Mouse (Mus musculus) midbrain, embryonic 12.5 days (tissue): Measurements from ENCODE around the gene Adamts15. TPM values are rescaled to one million over a fixed set of nuclear protein-coding genes. Genes with fewer than 3 reads are reported as not detected.

Experiments
- ATAC-seq: fragments of 200-750 bp; cut with Nextera tagmentation; 2 replicates; pipeline ENCODE4 v1.8.0; 2017; ENCODE audit warnings: low read depth, moderate TSS enrichment, moderate library complexity; ENCODE audit not compliant: low FRiP score
- H3K27ac ChIP-seq: fragments of 300-500 bp; sonication (generic); replicated peaks from 2 replicates; pipeline ENCODE4 v1.5.1; 2016; ENCODE audit warnings: mild to moderate bottlenecking
- H3K27me3 ChIP-seq: fragments of 300-500 bp; sonication (generic); 2 replicates; pipeline ENCODE4 v1.6.1; 2016; ENCODE audit warnings: mild to moderate bottlenecking
- H3K36me3 ChIP-seq: fragments of 300-500 bp; sonication (generic); 2 replicates; pipeline ENCODE4 v1.6.1; 2016
- H3K4me1 ChIP-seq: fragments of 300-500 bp; sonication (generic); 2 replicates; pipeline ENCODE4 v1.6.1; 2016
- H3K4me2 ChIP-seq: fragments of 300-500 bp; sonication (generic); replicated peaks from 2 replicates; pipeline ENCODE4 v1.6.1; 2016; ENCODE audit warnings: mild to moderate bottlenecking, moderate library complexity
- H3K4me3 ChIP-seq: fragments of 300-500 bp; sonication (generic); 2 replicates; pipeline ENCODE4 v1.5.1; 2016; ENCODE audit warnings: mild to moderate bottlenecking
- H3K9ac ChIP-seq: fragments of 300-500 bp; sonication (generic); replicated peaks from 2 replicates; pipeline ENCODE4 v1.6.1; 2016; ENCODE audit warnings: mild to moderate bottlenecking, moderate library complexity
- H3K9me3 ChIP-seq: fragments of 300-500 bp; sonication (generic); 2 replicates; pipeline ENCODE4 v1.6.1; 2016; ENCODE audit warnings: mild to moderate bottlenecking
- WGBS: fragments of 180-500 bp; shearing (Covaris S2); methylation state at CpG from one replicate; pipeline ENCODE4 v1.1.7; 2016; 5-methylcytosine and 5-hydroxymethylcytosine counted together
- polyA plus RNA-seq: library from polyadenylated mRNA; unstranded; fragments of >200 nt; fragmentation: Nextera tagmentation; extraction: Ambion mirVana; gene quantifications from 2 replicates; pipeline ENCODE4 v1.2.1, GENCODE M21; 2016

Gene Adamts15
- polyA plus RNA-seq, 1 experiment from 2014 or later: 8.8 TPM

DNA sequence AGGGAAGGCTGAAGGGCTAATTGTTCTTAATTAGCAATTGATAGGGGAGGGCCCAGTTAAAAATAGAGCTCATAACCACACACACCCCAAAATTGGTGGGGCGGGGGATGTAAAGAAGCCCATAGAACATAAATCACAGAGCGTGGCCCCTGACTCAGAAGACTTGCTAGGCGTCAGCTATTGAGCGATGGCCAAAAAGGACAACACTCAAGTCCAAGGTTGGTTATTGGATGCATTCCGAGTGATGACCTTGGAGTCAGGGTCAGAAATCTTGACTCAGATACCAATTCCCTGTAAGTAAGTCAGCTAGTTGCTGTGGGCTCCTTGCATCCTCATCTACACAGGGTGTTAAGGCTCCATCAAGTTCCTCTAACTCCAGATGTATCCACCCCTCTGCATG, 19.0 kb downstream of the Adamts15 start:
- WGBS: 98% methylated on average over 5 of the region's 5 CpGs
- Histone ChIP-seq H3K27me3 (no peaks in the 10 kb centered on the region), H3K9me3 (no peaks in the 10 kb centered on the region), H3K4me1 (no peaks in the 10 kb centered on the region), H3K27ac (no peak overlapping the region), H3K9ac (no peak overlapping the region), H3K4me2 (no peak overlapping the region), H3K4me3 (no peak overlapping the region), H3K36me3 (no peaks in the 10 kb centered on the region)
- ATAC-seq: no peak

DNA sequence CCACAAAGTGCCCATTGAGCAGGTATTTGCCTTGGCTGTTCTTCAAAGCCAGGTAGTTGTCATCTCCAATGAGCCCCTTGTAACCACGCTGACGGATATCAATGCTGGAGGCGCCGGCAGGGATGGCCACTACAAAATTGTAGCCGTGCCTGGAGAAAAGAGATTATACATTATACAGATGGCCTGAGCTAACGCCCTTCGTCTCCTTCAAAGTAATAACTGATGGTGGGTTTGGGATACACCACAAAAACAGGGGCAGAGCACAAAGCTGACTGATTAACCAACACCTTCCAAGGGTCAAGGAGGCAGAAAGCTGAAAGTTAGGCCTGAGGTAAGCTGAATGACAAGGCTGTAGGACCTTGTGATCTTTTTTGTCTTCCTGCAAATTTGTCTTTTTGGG, 19.6 kb downstream of the Adamts15 start:
- 98% methylated on average over 7 of the region's 7 CpGs for WGBS
- Histone ChIP-seq H3K9me3 (no peaks in the 10 kb centered on the region), H3K36me3 (no peaks in the 10 kb centered on the region), H3K4me1 (no peaks in the 10 kb centered on the region), H3K27ac (no peak overlapping the region), H3K4me2 (no peak overlapping the region), H3K27me3 (no peaks in the 10 kb centered on the region), H3K4me3 (no peak overlapping the region), H3K9ac (no peak overlapping the region)
- no peak for ATAC-seq

DNA sequence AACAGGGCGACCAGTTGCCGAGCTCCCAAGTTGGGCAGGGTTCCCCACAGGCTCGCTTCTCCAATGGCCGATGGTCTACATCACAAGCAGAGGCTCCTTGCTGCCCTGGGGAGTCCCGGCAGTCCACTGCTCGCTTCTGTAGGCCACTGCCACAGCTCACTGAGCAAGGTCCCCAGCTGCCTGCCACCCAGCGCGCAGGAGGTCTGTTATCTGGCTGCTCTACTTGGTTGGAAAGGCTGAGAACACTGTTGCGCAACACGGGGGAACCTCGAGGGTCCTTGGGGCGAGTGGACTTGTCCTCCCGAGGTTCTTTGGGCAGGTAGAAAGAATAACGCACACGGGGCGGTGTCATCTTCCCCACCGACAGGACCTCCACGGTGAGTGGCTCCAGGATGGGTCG, 20.1 kb downstream of the Adamts15 start:
- no peaks in the 10 kb centered on the region for H3K9me3 ChIP-seq
- WGBS: 95% methylated on average over 19 of the region's 19 CpGs
- no peaks in the 10 kb centered on the region for H3K4me1 ChIP-seq
- H3K36me3 ChIP-seq: no peaks in the 10 kb centered on the region
- H3K27me3 ChIP-seq: no peaks in the 10 kb centered on the region
- H3K4me2 ChIP-seq: no peak overlapping the region
- no peak overlapping the region for H3K9ac ChIP-seq
- H3K27ac ChIP-seq: no peak overlapping the region
- ATAC-seq: no peak
- no peak overlapping the region for H3K4me3 ChIP-seq

DNA sequence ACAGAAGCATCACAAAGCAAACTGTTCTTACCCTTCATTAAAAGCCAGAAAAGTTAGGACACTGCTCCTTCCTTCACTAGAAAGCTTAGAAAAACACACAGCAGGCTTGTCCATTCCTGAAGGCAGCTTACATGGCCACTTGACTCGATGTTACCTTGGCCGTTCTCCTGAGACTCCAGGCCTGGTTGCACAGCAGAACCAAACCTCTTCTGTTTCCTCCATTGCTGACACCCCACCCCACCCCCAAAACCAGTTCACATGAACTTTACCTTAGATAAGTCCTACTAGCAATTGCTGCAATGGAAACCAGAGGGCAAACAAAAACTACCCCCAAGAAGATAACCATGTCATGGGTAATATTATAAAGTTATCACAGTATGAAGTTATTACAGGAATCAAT, 25.1 kb downstream of the Adamts15 start:
- H3K27me3 ChIP-seq: no peaks in the 10 kb centered on the region
- H3K9me3 ChIP-seq: no peaks in the 10 kb centered on the region
- H3K36me3 ChIP-seq: no peaks in the 10 kb centered on the region
- ATAC-seq: no peak
- no peak overlapping the region for H3K27ac ChIP-seq
- H3K4me2 ChIP-seq: no peak overlapping the region
- H3K9ac ChIP-seq: no peak overlapping the region
- H3K4me1 ChIP-seq: no peaks in the 10 kb centered on the region
- 89% methylated on average over 2 of the region's 2 CpGs for WGBS
- no peak overlapping the region for H3K4me3 ChIP-seq

DNA sequence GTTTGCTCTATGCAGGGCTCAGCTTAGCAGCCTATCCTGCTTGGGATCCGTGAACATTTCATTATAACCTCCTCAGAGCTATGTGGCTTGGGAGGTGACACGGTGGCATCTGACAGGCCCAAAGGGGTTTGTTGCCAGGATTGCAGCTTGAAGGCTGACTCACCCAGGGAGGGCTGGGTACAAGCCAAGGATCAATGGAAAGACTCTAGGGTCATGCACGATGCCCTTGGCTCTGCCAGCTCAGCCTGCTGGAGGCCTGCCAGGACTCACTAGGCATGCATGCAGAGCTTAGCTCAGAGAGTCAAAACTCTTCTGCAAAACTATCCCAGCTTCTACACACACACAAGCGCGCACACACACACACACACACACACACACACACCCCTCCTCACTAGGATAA, 25.5 kb downstream of the Adamts15 start:
- no peak for ATAC-seq
- Histone ChIP-seq H3K27ac (no peak overlapping the region), H3K4me2 (no peak overlapping the region), H3K9ac (no peak overlapping the region), H3K9me3 (no peaks in the 10 kb centered on the region), H3K4me1 (no peaks in the 10 kb centered on the region), H3K4me3 (no peak overlapping the region), H3K27me3 (no peaks in the 10 kb centered on the region), H3K36me3 (no peaks in the 10 kb centered on the region)
- WGBS: 82% methylated on average over 5 of the region's 5 CpGs

DNA sequence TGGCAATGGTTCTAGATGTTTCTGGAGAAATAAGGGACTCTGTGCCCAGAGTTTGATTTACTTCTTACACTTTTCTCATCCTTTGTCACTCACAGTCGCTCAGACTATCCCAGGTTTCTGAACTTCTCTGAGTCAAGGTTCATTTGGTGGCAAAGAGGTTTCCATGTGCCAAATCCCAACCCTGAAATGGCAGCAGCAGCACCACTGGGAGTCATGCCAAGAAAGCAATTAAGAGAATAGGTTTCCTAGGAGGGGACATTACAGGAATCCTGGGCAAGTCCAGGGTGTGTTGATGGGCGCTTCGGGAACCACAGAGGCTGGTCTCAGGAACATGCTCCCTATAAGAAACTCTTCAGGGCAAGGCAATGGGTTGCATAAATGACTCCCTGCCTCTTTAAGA, 26.6 kb downstream of the Adamts15 start:
- no peak for ATAC-seq
- Histone ChIP-seq H3K9ac (no peak overlapping the region), H3K27ac (no peak overlapping the region), H3K36me3 (no peaks in the 10 kb centered on the region), H3K9me3 (no peaks in the 10 kb centered on the region), H3K4me2 (no peak overlapping the region), H3K4me3 (no peak overlapping the region), H3K4me1 (no peaks in the 10 kb centered on the region), H3K27me3 (no peaks in the 10 kb centered on the region)
- WGBS: 92% methylated on average over 3 of the region's 3 CpGs

DNA sequence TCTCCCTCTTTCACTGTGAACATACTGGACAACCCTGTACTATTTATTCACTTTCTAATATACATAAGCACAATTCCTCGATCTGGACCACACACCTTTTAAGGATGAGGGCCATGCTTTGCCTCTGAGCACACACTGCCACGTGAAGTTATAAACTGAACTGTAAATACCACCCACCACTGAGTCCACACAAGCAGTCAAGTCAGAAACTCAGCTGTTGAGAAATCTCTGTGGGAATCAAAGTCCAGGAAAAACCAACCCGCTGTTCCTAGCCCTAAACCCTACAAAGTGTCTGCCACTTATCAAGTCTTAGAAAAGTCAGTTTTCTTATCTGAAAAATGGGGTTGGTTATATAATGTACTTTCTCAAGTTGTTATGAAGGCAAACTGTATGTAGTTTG, 36.0 kb downstream of the Adamts15 start:
- no peak for ATAC-seq
- 78% methylated on average over 3 of the region's 3 CpGs for WGBS

DNA sequence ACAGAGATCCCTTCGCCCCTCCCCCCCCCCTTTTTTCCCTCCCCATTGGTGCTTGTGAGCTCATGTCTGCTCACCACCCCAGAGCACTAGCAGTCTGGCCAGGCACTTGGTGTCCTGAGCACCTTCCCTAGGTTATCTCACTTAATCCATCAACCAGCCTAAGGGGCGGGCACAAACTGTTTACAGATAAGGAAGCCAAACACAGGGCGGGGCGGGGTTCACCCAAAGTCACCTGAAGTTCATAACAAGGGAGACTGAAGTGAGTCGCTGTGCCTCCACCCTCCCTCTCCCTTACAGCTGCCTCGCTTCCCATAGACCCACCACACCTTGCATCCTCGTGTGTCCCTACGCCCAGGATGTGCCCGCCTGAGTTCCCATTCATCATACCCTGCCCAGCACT, 41.7 kb downstream of the Adamts15 start:
- no peaks in the 10 kb centered on the region for H3K9me3 ChIP-seq
- no peaks in the 10 kb centered on the region for H3K4me1 ChIP-seq
- no peak overlapping the region for H3K27ac ChIP-seq
- no peak for ATAC-seq
- no peaks in the 10 kb centered on the region for H3K36me3 ChIP-seq
- WGBS: 83% methylated on average over 9 of the region's 9 CpGs
- H3K27me3 ChIP-seq: no peaks in the 10 kb centered on the region
- no peak overlapping the region for H3K4me2 ChIP-seq
- no peak overlapping the region for H3K4me3 ChIP-seq
- H3K9ac ChIP-seq: no peak overlapping the region

More for the DNA sequence above, 36.0 kb downstream of the Adamts15 start:
- H3K27me3 ChIP-seq: no peaks in the 10 kb centered on the region
- H3K4me3 ChIP-seq: no peak overlapping the region
- H3K27ac ChIP-seq: no peak overlapping the region
- H3K36me3 ChIP-seq: no peaks in the 10 kb centered on the region
- no peaks in the 10 kb centered on the region for H3K9me3 ChIP-seq
- H3K4me2 ChIP-seq: no peak overlapping the region
- no peak overlapping the region for H3K9ac ChIP-seq
- H3K4me1 ChIP-seq: no peaks in the 10 kb centered on the region

DNA sequence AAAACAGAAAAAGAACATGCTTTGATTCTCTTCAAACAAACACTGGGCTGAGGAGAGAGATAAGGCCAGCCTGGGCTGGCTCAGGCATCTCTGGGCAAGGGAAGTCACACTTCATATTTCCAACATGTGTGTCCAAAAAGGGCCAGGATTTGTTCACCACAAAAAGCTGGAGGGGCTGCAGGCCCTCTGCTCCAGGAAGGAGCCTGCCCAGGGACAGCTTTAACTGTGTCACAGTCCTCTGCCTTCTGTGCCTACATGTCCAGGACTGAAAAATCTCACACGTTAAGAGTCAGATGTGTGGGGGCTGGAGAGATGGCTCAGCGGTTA, 42.3 kb downstream of the Adamts15 start:
- Histone ChIP-seq H3K4me2 (no peak overlapping the region), H3K36me3 (no peaks in the 10 kb centered on the region), H3K4me1 (no peaks in the 10 kb centered on the region), H3K27ac (no peak overlapping the region), H3K9me3 (no peaks in the 10 kb centered on the region), H3K27me3 (no peaks in the 10 kb centered on the region), H3K4me3 (no peak overlapping the region), H3K9ac (no peak overlapping the region)
- 86% methylated on average over 2 of the region's 2 CpGs for WGBS
- ATAC-seq: no peak

DNA sequence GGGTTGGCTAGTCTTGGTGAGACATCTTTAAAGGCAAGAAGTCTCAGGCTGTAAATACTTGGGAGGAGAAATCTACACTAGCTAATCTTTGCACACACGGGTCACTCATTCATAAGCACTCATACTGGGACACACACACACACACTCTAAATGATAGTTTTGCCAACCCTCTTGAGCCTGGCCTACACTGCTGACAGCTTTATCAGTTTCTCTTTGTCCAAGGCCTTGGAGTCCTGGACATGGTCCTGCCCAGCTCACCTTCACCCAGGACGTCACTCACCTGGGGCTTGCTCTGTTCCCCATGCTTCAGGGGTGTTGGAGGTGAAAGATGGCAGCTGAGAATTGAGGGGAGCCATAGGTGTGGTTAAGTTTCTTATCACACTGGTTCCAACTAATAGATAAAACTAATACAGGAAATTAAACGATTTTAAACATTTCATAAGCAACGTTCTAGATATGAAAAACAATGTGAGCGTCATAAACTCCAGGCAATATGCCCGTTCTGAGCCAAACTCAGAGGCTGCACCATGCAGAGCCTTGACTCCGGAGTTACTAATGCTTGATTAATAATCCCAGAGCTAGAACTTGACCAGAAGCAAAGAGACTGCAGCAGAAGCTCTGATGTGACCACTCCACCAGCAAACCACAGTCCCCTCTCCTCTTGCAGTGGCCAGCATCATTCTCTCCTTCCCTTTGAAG, 42.9 kb downstream of the Adamts15 start:
- no peak for ATAC-seq
- 88% methylated on average over 7 of the region's 7 CpGs for WGBS
- Histone ChIP-seq H3K36me3 (no peaks in the 10 kb centered on the region), H3K4me3 (no peak overlapping the region), H3K27me3 (no peaks in the 10 kb centered on the region), H3K4me1 (no peaks in the 10 kb centered on the region), H3K9ac (no peak overlapping the region), H3K9me3 (no peaks in the 10 kb centered on the region), H3K27ac (no peak overlapping the region), H3K4me2 (no peak overlapping the region)

DNA sequence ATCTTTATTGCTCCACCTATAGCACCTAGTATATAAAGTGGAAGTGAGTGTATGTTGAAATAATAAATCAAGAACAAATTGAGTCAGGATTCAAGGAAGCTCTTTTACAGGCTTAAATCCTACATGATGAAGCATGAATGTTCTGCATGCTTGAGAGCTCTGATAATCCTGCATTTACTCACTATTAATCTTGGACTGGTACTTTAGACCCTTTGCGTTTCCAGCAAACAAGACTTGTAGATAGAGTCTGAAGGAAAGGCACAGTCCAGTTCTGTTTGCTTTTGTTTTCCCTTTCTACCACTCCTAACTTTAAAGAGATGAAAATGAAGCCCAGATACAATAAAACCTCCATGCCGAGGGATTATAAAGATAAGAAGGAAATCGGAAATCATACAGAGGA, 45.7 kb downstream of the Adamts15 start:
- WGBS: 90% methylated on average over 3 of the region's 3 CpGs
- no peak overlapping the region for H3K4me3 ChIP-seq
- H3K9me3 ChIP-seq: no peaks in the 10 kb centered on the region
- ATAC-seq: no peak
- H3K4me2 ChIP-seq: no peak overlapping the region
- H3K36me3 ChIP-seq: no peaks in the 10 kb centered on the region
- H3K4me1 ChIP-seq: no peaks in the 10 kb centered on the region
- no peak overlapping the region for H3K27ac ChIP-seq
- no peak overlapping the region for H3K9ac ChIP-seq
- H3K27me3 ChIP-seq: no peaks in the 10 kb centered on the region

DNA sequence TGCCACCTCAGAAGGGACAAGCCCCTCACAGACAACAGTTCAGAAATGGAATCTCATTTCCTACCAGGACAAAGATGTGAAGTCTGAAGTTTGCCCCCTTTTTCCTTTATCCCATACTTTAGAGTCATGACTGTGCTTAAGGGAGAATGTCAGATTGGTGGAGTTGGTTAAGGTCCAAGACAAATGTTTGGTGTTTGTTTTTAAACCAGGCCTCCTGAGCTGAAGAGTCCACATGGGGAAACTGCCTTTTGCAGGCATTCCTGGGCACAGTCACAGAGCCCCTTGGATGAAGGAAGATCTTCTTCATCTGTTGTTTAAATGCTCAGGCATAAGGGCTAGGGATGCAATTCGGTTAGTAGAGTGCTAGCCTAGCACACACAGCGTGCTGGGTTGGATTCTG, 66.4 kb downstream of the Adamts15 start:
- H3K36me3 ChIP-seq: no peaks in the 10 kb centered on the region
- no peak overlapping the region for H3K9ac ChIP-seq
- H3K9me3 ChIP-seq: no peaks in the 10 kb centered on the region
- no peak overlapping the region for H3K27ac ChIP-seq
- H3K4me2 ChIP-seq: no peak overlapping the region
- WGBS: 90% methylated on average over 2 of the region's 2 CpGs
- H3K4me1 ChIP-seq: no peaks in the 10 kb centered on the region
- H3K27me3 ChIP-seq: no peaks in the 10 kb centered on the region
- ATAC-seq: no peak
- no peak overlapping the region for H3K4me3 ChIP-seq

DNA sequence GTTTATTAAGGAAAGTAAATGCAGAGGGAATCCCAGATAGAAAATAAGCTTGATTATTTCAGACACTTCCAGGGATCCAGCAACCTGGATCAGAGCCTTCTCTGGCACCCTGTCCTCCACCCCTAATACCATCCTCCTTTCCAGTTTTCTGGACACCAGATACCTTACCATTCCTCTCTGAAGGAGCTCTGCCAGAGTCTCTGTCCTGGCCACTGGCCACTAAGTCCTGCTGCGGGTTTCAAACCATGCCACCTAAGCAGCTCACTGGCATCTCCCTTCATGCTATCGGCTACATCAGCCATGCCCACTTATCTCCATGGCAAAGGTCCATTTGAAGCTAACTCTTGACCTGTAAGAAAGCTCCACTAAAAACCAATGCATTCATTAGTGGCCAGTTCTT, 70.4 kb downstream of the Adamts15 start:
- ATAC-seq: no peak
- Histone ChIP-seq H3K9me3 (no peaks in the 10 kb centered on the region), H3K9ac (no peak overlapping the region), H3K27ac (no peak overlapping the region), H3K4me1 (no peaks in the 10 kb centered on the region), H3K36me3 (no peaks in the 10 kb centered on the region), H3K27me3 (no peaks in the 10 kb centered on the region), H3K4me3 (no peak overlapping the region), H3K4me2 (no peak overlapping the region)
- WGBS: 81% methylated on average over 2 of the region's 2 CpGs
